Mouse (Mus musculus) urinary bladder, postnatal 36 days (tissue): ENCODE measurements around the gene Disp2.

Experiments used
- DNase-seq, 2 experiments: peaks; one replicate each; pipeline ENCODE4 v3.0.0; 2022; ENCODE audit warnings: low spot score in 2 of 2, mixed read lengths in 1 of 2

The Disp2 gene

GRCm38 (mm10) chr2:118779504-118780480 is at the start of gene Disp2:
TSS of gene Disp2 (plus strand) at chr2:118779719.
- peak; percentile 81 to 91 for DNase-seq

GRCm38 (mm10) chr2:118729816-118730621 is 49.5 kb upstream of the Disp2 start:
- no peak for DNase-seq

- DNase-seq: peak in 1 of 2 experiments; percentile 72
Measured at GRCm38 (mm10) chr2:118730622-118730915, 49.0 kb upstream of the Disp2 start.

GRCm38 (mm10) chr2:118731981-118732380 is 47.5 kb upstream of the Disp2 start:
- DNase-seq: no peak

- DNase-seq: no peak
Measured at GRCm38 (mm10) chr2:118733341-118733740, 46.2 kb upstream of the Disp2 start.

- DNase-seq: no peak
Measured at GRCm38 (mm10) chr2:118740341-118740740, 39.2 kb upstream of the Disp2 start.

GRCm38 (mm10) chr2:118741183-118741582 is 38.3 kb upstream of the Disp2 start:
- no peak for DNase-seq

GRCm38 (mm10) chr2:118743261-118743943 is 36.1 kb upstream of the Disp2 start:
- DNase-seq: no peak

- no peak for DNase-seq
Measured at GRCm38 (mm10) chr2:118744621-118745020, 34.9 kb upstream of the Disp2 start.

GRCm38 (mm10) chr2:118745232-118745884 is 34.2 kb upstream of the Disp2 start, which contains the start of gene Inafm2:
TSS of gene Inafm2 (plus strand) at chr2:118745758.
- DNase-seq: peak; percentile 84 to 91

- DNase-seq: no peak
Measured at GRCm38 (mm10) chr2:118745915-118746901, 33.3 kb upstream of the Disp2 start.

- no peak for DNase-seq
Measured at GRCm38 (mm10) chr2:118747301-118747960, 32.1 kb upstream of the Disp2 start.

- no peak for DNase-seq
Measured at GRCm38 (mm10) chr2:118749341-118749884, 30.1 kb upstream of the Disp2 start.

- no peak for DNase-seq
Measured at GRCm38 (mm10) chr2:118750476-118750875, 29.0 kb upstream of the Disp2 start.

- no peak for DNase-seq
Measured at GRCm38 (mm10) chr2:118751896-118752791, 27.4 kb upstream of the Disp2 start.

GRCm38 (mm10) chr2:118752792-118753108 is 26.8 kb upstream of the Disp2 start:
- no peak for DNase-seq

- DNase-seq: no peak
Measured at GRCm38 (mm10) chr2:118754143-118754542, 25.4 kb upstream of the Disp2 start.

- no peak for DNase-seq
Measured at GRCm38 (mm10) chr2:118755407-118755806, 24.1 kb upstream of the Disp2 start.
